Mouse (Mus musculus): ENCODE measurements around the gene Bloc1s1. TPM values are rescaled to one million over a fixed set of nuclear protein-coding genes. Genes with fewer than 3 reads are reported as not detected.

The Bloc1s1 gene
- polyA plus RNA-seq, 1 experiment, result 238 TPM

DNA sequence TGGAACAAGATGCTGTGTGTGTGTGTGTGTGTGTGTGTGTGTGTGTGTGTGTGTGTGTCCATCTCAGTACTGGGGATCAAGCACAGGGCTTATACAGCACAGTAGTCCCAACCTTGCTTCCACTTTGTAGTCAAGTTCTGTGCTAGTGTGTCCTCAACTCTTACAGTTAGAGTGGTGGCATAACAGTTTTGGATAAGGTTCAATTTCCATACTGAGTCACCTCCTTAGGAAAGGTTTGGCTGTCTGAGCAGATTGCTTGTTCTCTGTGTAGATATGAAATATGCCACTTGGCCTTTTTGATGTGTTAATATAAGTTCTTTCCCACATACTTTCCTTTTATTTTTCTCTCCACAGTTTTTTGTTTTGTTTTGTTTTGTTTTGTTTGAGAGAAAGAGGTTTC is 45.5 kb downstream of the Bloc1s1 start:
- H3ac ChIP-seq (ENCODE audit: control insufficient read depth, insufficient read length), result no peak overlapping the region
- TF ChIP-seq TCF3 (IDR thresholded peaks at IDR 0.05; ENCODE audit: insufficient read length, low read depth), result no peak
- TF ChIP-seq REST (IDR thresholded peaks at IDR 0.05; ENCODE audit: insufficient read depth, insufficient read length), result no peak
- no peak for TF ChIP-seq USF1 (IDR thresholded peaks at IDR 0.05; ENCODE audit: low read depth)
- TF ChIP-seq CEBPB (IDR thresholded peaks at IDR 0.05; ENCODE audit: insufficient read depth, poor library complexity, severe bottlenecking), result no peak
- no peak for TF ChIP-seq POLR2A (IDR thresholded peaks at IDR 0.05; ENCODE audit: insufficient read length, low read depth)
- TF ChIP-seq TCF12 (IDR thresholded peaks at IDR 0.05; ENCODE audit: insufficient read depth, poor library complexity, severe bottlenecking), result no peak
- TF ChIP-seq SRF (IDR thresholded peaks at IDR 0.05; ENCODE audit: control insufficient read depth, insufficient read length, low read depth), result no peak
- TF ChIP-seq POLR2AphosphoS2 (IDR thresholded peaks at IDR 0.05; ENCODE audit: insufficient read length, low read depth), result no peak
- no peak for TF ChIP-seq MYOG (IDR thresholded peaks at IDR 0.05; ENCODE audit: control insufficient read depth in 1 of 3, insufficient read depth in 1 of 3, insufficient read length in 2 of 3, low read depth in 2 of 3)
- no peak for TF ChIP-seq MYOD1 (IDR thresholded peaks at IDR 0.05; ENCODE audit: control insufficient read depth in 1 of 3, insufficient read length in 2 of 3, low read depth in 2 of 3)
- TF ChIP-seq E2F4 (IDR thresholded peaks at IDR 0.05; ENCODE audit: insufficient read depth), result no peak
- TF ChIP-seq MAX (IDR thresholded peaks at IDR 0.05; ENCODE audit: low read depth), result no peak
- no peaks in the 10 kb centered on the region for H3K27me3 ChIP-seq (ENCODE audit: control insufficient read depth, insufficient read depth, insufficient read length)
- no peak overlapping the region for H3K4me3 ChIP-seq
- peaks cover 53% of the 10 kb centered on the region for H3K36me3 ChIP-seq (ENCODE audit: control insufficient read depth, insufficient read depth)
- H3K79me2 ChIP-seq (ENCODE audit: control insufficient read depth, insufficient read depth), result no peaks in the 10 kb centered on the region
- no peak overlapping the region for H3K4me2 ChIP-seq (ENCODE audit: low read depth)

DNA sequence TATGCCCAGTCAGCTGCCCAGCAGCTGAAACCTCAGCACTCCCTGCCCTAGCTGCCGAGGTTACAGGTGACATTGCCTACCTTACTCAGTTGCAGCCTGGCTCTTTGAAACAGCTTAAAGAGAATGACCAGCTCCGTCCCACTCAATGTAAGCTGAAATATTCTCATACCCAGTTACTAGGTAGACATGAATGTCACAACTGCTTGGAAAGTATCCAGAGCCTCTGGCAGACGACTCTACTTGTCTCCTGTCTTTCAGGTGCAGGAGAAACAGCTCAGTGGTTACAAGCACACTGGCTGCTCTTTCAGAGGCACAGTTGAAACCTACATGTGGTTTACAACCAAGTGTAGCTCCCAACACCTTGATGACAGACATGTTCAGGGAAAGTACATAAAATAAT is 53.5 kb downstream of the Bloc1s1 start:
- no peaks in the 10 kb centered on the region for H3K27me3 ChIP-seq (ENCODE audit: control insufficient read depth, insufficient read depth, insufficient read length)
- no peaks in the 10 kb centered on the region for H3K79me2 ChIP-seq (ENCODE audit: control insufficient read depth, insufficient read depth)
- H3ac ChIP-seq (ENCODE audit: control insufficient read depth, insufficient read length), result no peak overlapping the region
- TF ChIP-seq TCF3 (IDR thresholded peaks at IDR 0.05; ENCODE audit: insufficient read length, low read depth) (no peak), E2F4 (IDR thresholded peaks at IDR 0.05; ENCODE audit: insufficient read depth) (no peak), POLR2A (IDR thresholded peaks at IDR 0.05; ENCODE audit: insufficient read length, low read depth) (no peak), USF1 (IDR thresholded peaks at IDR 0.05; ENCODE audit: low read depth) (no peak), CEBPB (IDR thresholded peaks at IDR 0.05; ENCODE audit: insufficient read depth, poor library complexity, severe bottlenecking) (no peak), MYOD1 (IDR thresholded peaks at IDR 0.05; ENCODE audit: control insufficient read depth in 1 of 3, insufficient read length in 2 of 3, low read depth in 2 of 3) (no peak), SRF (IDR thresholded peaks at IDR 0.05; ENCODE audit: control insufficient read depth, insufficient read length, low read depth) (no peak), MAX (IDR thresholded peaks at IDR 0.05; ENCODE audit: low read depth) (no peak), MYOG (IDR thresholded peaks at IDR 0.05; ENCODE audit: control insufficient read depth in 1 of 3, insufficient read depth in 1 of 3, insufficient read length in 2 of 3, low read depth in 2 of 3) (no peak), POLR2AphosphoS2 (IDR thresholded peaks at IDR 0.05; ENCODE audit: insufficient read length, low read depth) (no peak), REST (IDR thresholded peaks at IDR 0.05; ENCODE audit: insufficient read depth, insufficient read length) (no peak), TCF12 (IDR thresholded peaks at IDR 0.05; ENCODE audit: insufficient read depth, poor library complexity, severe bottlenecking) (no peak)
- no peak overlapping the region for H3K4me3 ChIP-seq
- peaks cover 54% of the 10 kb centered on the region for H3K36me3 ChIP-seq (ENCODE audit: control insufficient read depth, insufficient read depth)
- no peak overlapping the region for H3K4me2 ChIP-seq (ENCODE audit: low read depth)

Other genes starting within 250 kb of the Bloc1s1 start
- 23.3 TPM for gene Suox, start 250.0 kb downstream of the Bloc1s1 start, polyA plus RNA-seq (2012; fragmentation: generic; extraction: Trizol)
- gene Rab5b, start 227.8 kb downstream of the Bloc1s1 start, polyA plus RNA-seq (2012; fragmentation: generic; extraction: Trizol), result 76.3 TPM
- 0.17 TPM for gene Pmel, start 219.8 kb downstream of the Bloc1s1 start, polyA plus RNA-seq (2012; fragmentation: generic; extraction: Trizol)
- gene Cdk2, start 219.0 kb downstream of the Bloc1s1 start, polyA plus RNA-seq (2012; fragmentation: generic; extraction: Trizol), result 39.9 TPM
- 13.2 TPM for gene Dgka, start 179.2 kb downstream of the Bloc1s1 start, polyA plus RNA-seq (2012; fragmentation: generic; extraction: Trizol)
- gene Pym1, start 176.1 kb downstream of the Bloc1s1 start, polyA plus RNA-seq (2012; fragmentation: generic; extraction: Trizol), result 32.6 TPM
- gene Mmp19, start 133.1 kb downstream of the Bloc1s1 start, polyA plus RNA-seq (2012; fragmentation: generic; extraction: Trizol), result 12.1 TPM
- gene Dnajc14, start 120.0 kb downstream of the Bloc1s1 start, polyA plus RNA-seq (2012; fragmentation: generic; extraction: Trizol), result 39.0 TPM
- gene Tmem198b, start 119.7 kb downstream of the Bloc1s1 start, polyA plus RNA-seq (2012; fragmentation: generic; extraction: Trizol), result 18.7 TPM
- gene Sarnp, start 106.7 kb downstream of the Bloc1s1 start, polyA plus RNA-seq (2012; fragmentation: generic; extraction: Trizol), result 40.8 TPM
- 19.2 TPM for gene Ormdl2, start 102.4 kb downstream of the Bloc1s1 start, polyA plus RNA-seq (2012; fragmentation: generic; extraction: Trizol)
- gene Gdf11, start 32.3 kb downstream of the Bloc1s1 start, polyA plus RNA-seq (2012; fragmentation: generic; extraction: Trizol), result 17.9 TPM
- gene Cd63, start 23.0 kb downstream of the Bloc1s1 start, polyA plus RNA-seq (2012; fragmentation: generic; extraction: Trizol), result 2,403 TPM
- 63.3 TPM for gene Rdh5, start 1.1 kb downstream of the Bloc1s1 start, polyA plus RNA-seq (2012; fragmentation: generic; extraction: Trizol)
- 635 TPM for gene Itga7, start 9.8 kb upstream of the Bloc1s1 start, polyA plus RNA-seq (2012; fragmentation: generic; extraction: Trizol)
- gene Mettl7b, start 37.0 kb upstream of the Bloc1s1 start, polyA plus RNA-seq (2012; fragmentation: generic; extraction: Trizol), result 0.71 TPM
- gene Olfr9, start 65.4 kb upstream of the Bloc1s1 start, polyA plus RNA-seq (2012; fragmentation: generic; extraction: Trizol), result not detected
- gene Olfr763, start 86.8 kb upstream of the Bloc1s1 start, polyA plus RNA-seq (2012; fragmentation: generic; extraction: Trizol), result 0.05 TPM
- gene Olfr764-ps1, start 115.9 kb upstream of the Bloc1s1 start, polyA plus RNA-seq (2012; fragmentation: generic; extraction: Trizol), result 0.01 TPM
- gene Olfr765, start 126.0 kb upstream of the Bloc1s1 start, polyA plus RNA-seq (2012; fragmentation: generic; extraction: Trizol), result not detected
- gene Olfr766-ps1, start 144.9 kb upstream of the Bloc1s1 start, polyA plus RNA-seq (2012; fragmentation: generic; extraction: Trizol), result not detected
- 0.04 TPM for gene Olfr767, start 158.9 kb upstream of the Bloc1s1 start, polyA plus RNA-seq (2012; fragmentation: generic; extraction: Trizol)
- 0.01 TPM for gene Olfr768, start 175.3 kb upstream of the Bloc1s1 start, polyA plus RNA-seq (2012; fragmentation: generic; extraction: Trizol)
- 0.04 TPM for gene Olfr769, start 193.8 kb upstream of the Bloc1s1 start, polyA plus RNA-seq (2012; fragmentation: generic; extraction: Trizol)
- not detected for gene Olfr770, start 215.0 kb upstream of the Bloc1s1 start, polyA plus RNA-seq (2012; fragmentation: generic; extraction: Trizol)
- gene Olfr771, start 240.7 kb upstream of the Bloc1s1 start, polyA plus RNA-seq (2012; fragmentation: generic; extraction: Trizol), result not detected